Mouse (Mus musculus) neural tube, embryonic 14.5 days (tissue): ENCODE results near the gene Pmf1. TPM values are rescaled to one million over a fixed set of nuclear protein-coding genes. Genes with fewer than 3 reads are reported as not detected.

Experiments used
- ATAC-seq: fragments of 200-750 bp; cut with Nextera tagmentation; 2 replicates; pipeline ENCODE4 v1.8.0; 2017; ENCODE audit warnings: low read depth, mild to moderate bottlenecking, moderate TSS enrichment, moderate library complexity
- H3K27ac ChIP-seq: fragments of 300-500 bp; sonication (generic); 2 replicates; pipeline ENCODE4 v1.5.1; 2014; ENCODE audit warnings: low read depth, mild to moderate bottlenecking, control low read depth, low read length, moderate library complexity, mixed read lengths
- H3K27me3 ChIP-seq: fragments of 300-500 bp; sonication (generic); 2 replicates; pipeline ENCODE4 v1.6.1; 2014; ENCODE audit warnings: low read length; ENCODE audit not compliant: control insufficient read depth, insufficient read depth
- H3K36me3 ChIP-seq: fragments of 300-500 bp; sonication (generic); 2 replicates; pipeline ENCODE4 v1.6.1; 2014; ENCODE audit warnings: low read length, mixed read lengths; ENCODE audit not compliant: control insufficient read depth, insufficient read depth
- H3K4me1 ChIP-seq: fragments of 300-500 bp; sonication (generic); 2 replicates; pipeline ENCODE4 v1.6.1; 2014; ENCODE audit warnings: low read length; ENCODE audit not compliant: control insufficient read depth, insufficient read depth
- H3K4me2 ChIP-seq: fragments of 300-500 bp; sonication (generic); 2 replicates; pipeline ENCODE4 v1.6.1; 2014; ENCODE audit warnings: mild to moderate bottlenecking, low read depth, low read length, control low read depth
- H3K4me3 ChIP-seq: fragments of 300-500 bp; sonication (generic); 2 replicates; pipeline ENCODE4 v1.5.1; 2014; ENCODE audit warnings: low read depth, low read length, control low read depth, mixed read lengths
- H3K9ac ChIP-seq: fragments of 300-500 bp; sonication (generic); replicated peaks from 2 replicates; pipeline ENCODE4 v1.6.1; 2014; ENCODE audit warnings: low read depth, mild to moderate bottlenecking, control low read depth, low read length, mixed read lengths
- H3K9me3 ChIP-seq: fragments of 300-500 bp; sonication (generic); 2 replicates; pipeline ENCODE4 v1.6.1; 2016; ENCODE audit warnings: low read length; ENCODE audit not compliant: control insufficient read depth
- WGBS: fragments of 180-500 bp; shearing (Covaris S2); extraction: QIAGEN DNeasy Blood & Tissue Kit; methylation state at CpG from one replicate; pipeline ENCODE4 v1.1.7; 2014; 5-methylcytosine and 5-hydroxymethylcytosine counted together
- polyA plus RNA-seq: library from polyadenylated mRNA; unstranded; fragments of >200 nt; fragmentation: Nextera tagmentation; extraction: Ambion mirVana; gene quantifications from 2 replicates; pipeline ENCODE4 v1.2.1, GENCODE M21; 2014

Gene Pmf1
- polyA plus RNA-seq, 1 experiment from 2014 or later: 19.3 TPM

DNA sequence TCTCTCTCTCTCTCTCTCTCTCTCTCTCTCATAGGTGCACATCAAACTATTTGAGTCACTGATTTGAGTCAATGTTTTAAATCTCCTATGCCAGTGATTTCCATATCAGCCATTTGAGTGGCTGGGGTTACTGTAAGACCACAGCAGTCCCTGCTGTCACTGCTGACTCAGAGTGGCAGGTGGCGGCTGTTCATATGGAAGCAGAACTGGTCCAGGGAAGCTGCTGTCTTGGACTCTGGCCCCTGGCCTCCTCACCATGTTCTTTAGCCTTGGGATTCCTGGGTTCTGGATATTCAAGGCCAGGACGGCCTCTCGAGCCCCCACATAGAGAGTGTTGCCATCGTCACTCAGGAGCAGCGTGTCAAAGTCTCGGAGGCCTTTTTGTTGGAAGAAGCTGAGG lies 42.6 kb upstream of the Pmf1 start:
- Histone ChIP-seq H3K9me3 (no peaks in the 10 kb centered on the region), H3K4me1 (peaks cover 17% of the 10 kb centered on the region), H3K4me2 (no peak overlapping the region), H3K27ac (no peak overlapping the region), H3K27me3 (no peaks in the 10 kb centered on the region), H3K36me3 (peaks cover 14% of the 10 kb centered on the region; the same call in 1 of the 2 replicates), H3K4me3 (no peak overlapping the region), H3K9ac (no peak overlapping the region)
- WGBS: 69% methylated on average over 6 of the region's 6 CpGs
- no peak for ATAC-seq

DNA sequence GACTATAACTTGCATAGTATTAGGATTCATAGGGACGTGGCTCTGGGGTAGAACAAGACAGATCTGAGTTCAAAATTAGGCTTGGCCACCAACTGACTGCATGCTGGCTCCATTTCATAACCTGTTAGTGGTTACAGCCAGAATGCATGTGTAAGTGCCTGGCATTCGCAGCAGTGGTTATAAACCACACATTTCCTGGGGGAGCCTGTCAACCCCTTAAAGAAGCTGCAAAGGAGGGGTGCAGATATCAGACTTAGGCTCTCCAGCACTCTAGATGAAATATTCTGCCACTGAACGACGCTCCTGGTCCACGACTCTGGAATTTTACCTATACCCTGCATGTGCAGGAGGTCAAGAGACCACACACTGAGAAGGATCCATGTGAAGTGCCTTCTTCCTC lies 42.1 kb upstream of the Pmf1 start:
- Histone ChIP-seq H3K27me3 (no peaks in the 10 kb centered on the region), H3K9ac (no peak overlapping the region), H3K27ac (no peak overlapping the region), H3K4me1 (peaks cover 13% of the 10 kb centered on the region), H3K36me3 (peaks cover 14% of the 10 kb centered on the region; the same call in 1 of the 2 replicates), H3K4me2 (no peak overlapping the region), H3K4me3 (no peak overlapping the region), H3K9me3 (no peaks in the 10 kb centered on the region)
- ATAC-seq: no peak
- WGBS: 73% methylated on average over 5 of the region's 5 CpGs

DNA sequence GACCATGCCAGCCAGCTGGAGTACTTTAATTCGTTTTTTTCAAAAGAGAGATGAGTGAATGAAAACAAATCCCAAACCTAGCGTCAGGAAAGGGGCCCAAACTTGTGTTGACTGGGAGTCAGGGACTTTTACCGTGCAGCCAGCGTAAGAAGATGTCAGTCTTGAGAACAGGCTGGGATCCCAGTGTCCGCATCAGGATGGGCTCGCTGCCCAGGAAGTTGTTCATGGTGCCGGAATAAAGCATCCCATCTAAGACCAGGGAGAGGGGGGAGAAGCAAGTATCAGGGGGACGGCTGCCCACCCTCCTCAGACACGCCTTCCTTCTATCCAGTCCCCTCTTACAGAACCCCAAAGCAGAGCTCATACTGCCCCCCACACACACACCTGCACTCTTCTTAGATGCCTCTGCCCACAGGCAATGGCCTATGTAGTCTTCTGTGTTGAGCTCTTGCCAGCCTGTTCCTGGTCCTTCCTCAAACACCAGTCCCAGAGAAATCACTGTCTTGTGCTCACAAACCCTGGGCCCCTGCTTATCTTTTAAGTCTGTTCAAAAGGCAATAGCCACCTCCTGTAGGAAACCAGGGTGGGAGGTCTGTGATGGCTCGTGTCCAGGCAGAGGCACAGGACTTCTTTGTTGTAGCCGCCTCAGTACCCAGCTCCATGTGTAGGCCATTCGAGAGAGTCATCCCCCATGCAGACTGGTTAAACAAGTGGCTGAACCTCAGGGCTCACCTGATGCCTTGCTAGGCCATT lies 40.4 kb upstream of the Pmf1 start:
- peaks cover 15% of the 10 kb centered on the region for H3K36me3 ChIP-seq
- 74% methylated on average over 12 of the region's 12 CpGs for WGBS
- H3K27ac ChIP-seq: no peak overlapping the region
- H3K4me2 ChIP-seq: no peak overlapping the region
- no peaks in the 10 kb centered on the region for H3K27me3 ChIP-seq
- H3K4me1 ChIP-seq: 0 out of 2 replicates have a peak, but pooled peaks cover 3% of the 10 kb centered on the region
- no peak overlapping the region for H3K4me3 ChIP-seq
- no peaks in the 10 kb centered on the region for H3K9me3 ChIP-seq
- no peak overlapping the region for H3K9ac ChIP-seq
- no peak for ATAC-seq

DNA sequence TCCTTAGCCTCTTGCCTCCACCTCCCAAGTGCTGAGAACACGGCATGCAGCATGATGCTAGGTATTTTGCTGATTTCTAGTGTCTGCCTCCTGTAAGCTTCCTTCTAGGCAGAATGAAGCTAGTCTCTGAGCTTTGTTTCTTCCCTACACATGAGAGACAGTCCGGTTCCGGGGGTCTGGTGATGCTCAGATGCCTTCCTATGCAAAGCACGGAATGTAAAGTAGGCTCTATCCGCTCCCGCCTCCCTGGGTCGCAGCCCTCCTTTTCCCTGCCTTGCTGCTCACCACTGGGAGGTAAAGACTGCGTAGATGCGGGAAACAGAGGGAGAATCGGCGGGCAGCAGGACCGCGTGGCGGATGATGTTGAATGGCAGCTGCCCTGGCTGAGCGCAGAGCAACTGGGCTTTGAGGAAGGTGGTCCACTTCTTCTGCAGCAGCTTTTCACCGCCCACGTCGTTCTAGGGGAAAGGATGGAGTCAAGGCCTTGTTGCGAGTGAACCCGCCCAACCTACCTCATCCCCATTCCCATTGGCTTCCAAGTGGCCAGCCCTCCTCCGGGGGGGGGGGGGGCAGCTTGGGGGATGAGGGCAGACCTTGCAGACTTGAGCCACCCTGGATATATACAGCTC lies 39.4 kb upstream of the Pmf1 start:
- 6% methylated on average over 21 of the region's 21 CpGs for WGBS
- H3K36me3 ChIP-seq: peaks cover 19% of the 10 kb centered on the region
- H3K9ac ChIP-seq: no peak overlapping the region
- ATAC-seq: no peak
- no peaks in the 10 kb centered on the region for H3K27me3 ChIP-seq
- 0 out of 2 replicates have a peak overlapping the region, but pooled peaks have one; percentile 22 for H3K4me2 ChIP-seq
- H3K27ac ChIP-seq: no peak overlapping the region
- H3K4me3 ChIP-seq: no peak overlapping the region
- H3K9me3 ChIP-seq: no peaks in the 10 kb centered on the region
- H3K4me1 ChIP-seq: no peaks in the 10 kb centered on the region

DNA sequence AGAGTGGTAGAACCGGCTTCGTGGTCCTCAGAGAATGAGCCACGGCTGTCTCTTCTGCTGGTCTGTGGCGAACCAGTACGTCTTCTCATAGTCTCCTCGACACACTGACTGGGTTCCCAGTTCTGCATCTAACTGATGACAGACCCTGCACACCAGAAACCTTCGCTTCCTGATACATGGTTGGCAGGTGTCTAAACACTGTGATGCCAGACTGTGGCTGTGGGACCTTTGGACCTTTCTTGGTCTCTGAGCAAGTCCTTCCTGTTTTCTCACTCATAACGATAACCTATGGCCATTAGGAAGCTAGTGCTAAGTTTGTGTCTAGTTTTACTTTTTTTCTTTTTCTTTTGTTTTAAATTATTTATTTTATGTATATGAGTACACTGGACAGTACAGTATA lies 38.3 kb upstream of the Pmf1 start:
- no peak for ATAC-seq
- no peak overlapping the region for H3K27ac ChIP-seq
- WGBS: 91% methylated on average over 8 of the region's 8 CpGs
- no peak overlapping the region for H3K4me2 ChIP-seq
- H3K9me3 ChIP-seq: no peaks in the 10 kb centered on the region
- H3K27me3 ChIP-seq: no peaks in the 10 kb centered on the region
- no peak overlapping the region for H3K9ac ChIP-seq
- no peak overlapping the region for H3K4me3 ChIP-seq
- H3K4me1 ChIP-seq: no peaks in the 10 kb centered on the region
- peaks cover 19% of the 10 kb centered on the region for H3K36me3 ChIP-seq

DNA sequence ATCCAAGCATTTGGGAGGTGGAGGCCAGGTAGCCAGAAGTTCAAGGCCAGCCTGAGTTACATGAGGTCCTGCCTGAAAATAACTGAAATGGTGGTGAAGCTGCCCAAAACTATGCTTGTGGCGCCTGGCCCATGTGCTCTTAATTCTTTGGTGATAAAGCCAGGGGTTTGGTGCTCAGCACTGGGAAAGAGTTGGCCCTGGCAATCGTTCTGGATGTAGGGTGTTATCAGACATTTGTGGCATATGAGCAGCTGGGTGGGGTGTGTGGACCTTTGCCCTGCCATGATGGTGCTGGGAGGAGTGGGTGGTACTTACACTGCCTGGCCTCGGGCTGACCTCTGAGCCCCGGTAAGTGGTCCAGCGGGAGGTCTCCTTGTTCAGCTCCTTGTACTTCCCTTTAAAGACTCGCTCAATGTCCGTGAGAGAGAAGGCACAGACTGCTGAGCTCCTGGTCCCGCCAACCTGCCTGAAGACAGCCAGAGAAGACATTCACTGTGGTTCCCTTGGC lies 37.6 kb upstream of the Pmf1 start:
- WGBS: 59% methylated on average over 8 of the region's 8 CpGs
- H3K36me3 ChIP-seq: peaks cover 19% of the 10 kb centered on the region
- ATAC-seq: no peak

DNA sequence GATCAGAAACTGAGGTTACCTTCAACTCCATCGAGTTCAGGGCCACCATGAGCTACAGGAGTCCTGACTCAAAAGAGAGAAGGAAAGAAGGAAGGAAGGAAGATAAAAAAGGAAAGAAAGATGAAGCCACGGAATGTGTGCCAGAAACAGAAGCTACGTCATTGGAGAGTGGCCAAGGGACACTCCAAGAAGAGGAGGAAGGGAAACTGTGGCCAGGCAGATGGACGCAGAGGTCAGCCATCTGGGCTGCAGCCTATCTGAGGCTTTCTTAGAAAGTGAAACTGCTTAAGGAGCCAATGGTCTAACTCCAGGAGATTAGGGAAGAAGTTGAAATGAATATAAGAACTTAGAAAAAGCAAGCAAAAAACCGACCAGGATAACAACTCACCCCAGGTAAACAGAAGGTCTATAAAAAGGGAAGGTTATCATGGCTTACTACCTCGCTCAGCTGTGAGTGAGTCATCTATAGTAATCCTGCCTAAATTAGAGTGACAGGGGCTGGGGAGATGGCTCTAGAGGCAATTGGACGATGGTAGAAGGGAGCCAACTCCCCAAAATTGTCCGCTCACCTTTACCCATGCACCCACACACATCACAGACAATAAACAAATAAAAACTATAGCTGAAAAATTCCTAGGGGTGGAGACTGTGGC lies 36.5 kb upstream of the Pmf1 start:
- H3K36me3 ChIP-seq: peaks cover 16% of the 10 kb centered on the region
- no peaks in the 10 kb centered on the region for H3K9me3 ChIP-seq
- no peak overlapping the region for H3K9ac ChIP-seq
- H3K4me1 ChIP-seq: no peaks in the 10 kb centered on the region
- H3K4me2 ChIP-seq: no peak overlapping the region
- no peak for ATAC-seq
- H3K27ac ChIP-seq: no peak overlapping the region
- no peaks in the 10 kb centered on the region for H3K27me3 ChIP-seq
- 78% methylated on average over 8 of the region's 8 CpGs for WGBS
- no peak overlapping the region for H3K4me3 ChIP-seq

More for the DNA sequence above, 37.6 kb upstream of the Pmf1 start:
- Histone ChIP-seq H3K9ac (no peak overlapping the region), H3K4me1 (no peaks in the 10 kb centered on the region), H3K27ac (no peak overlapping the region), H3K27me3 (no peaks in the 10 kb centered on the region), H3K4me2 (no peak overlapping the region), H3K9me3 (no peaks in the 10 kb centered on the region), H3K4me3 (no peak overlapping the region)

DNA sequence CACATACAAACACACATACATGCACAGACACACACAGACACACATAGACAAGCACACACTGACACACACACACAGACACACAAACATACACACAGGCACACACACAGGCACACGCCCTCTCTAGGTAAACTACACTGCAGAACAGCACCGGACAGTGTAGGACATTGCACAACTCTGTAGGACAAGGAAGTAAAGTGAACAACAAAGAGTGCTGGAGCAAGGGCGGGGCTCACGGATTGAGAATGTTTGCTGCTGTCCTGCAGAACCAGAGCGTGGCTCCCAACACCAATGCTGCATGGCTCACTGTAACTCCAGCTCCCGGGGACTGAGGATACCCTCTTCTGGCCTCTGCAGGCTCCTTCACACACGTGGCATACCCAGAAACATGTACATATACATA lies 32.8 kb upstream of the Pmf1 start:
- Histone ChIP-seq H3K4me3 (no peak overlapping the region), H3K36me3 (peaks cover 7% of the 10 kb centered on the region; the same call in 1 of the 2 replicates), H3K27ac (no peak overlapping the region), H3K9ac (no peak overlapping the region), H3K4me2 (no peak overlapping the region), H3K9me3 (no peaks in the 10 kb centered on the region), H3K4me1 (no peaks in the 10 kb centered on the region), H3K27me3 (no peaks in the 10 kb centered on the region)
- 74% methylated on average over 7 of the region's 7 CpGs for WGBS
- ATAC-seq: no peak

DNA sequence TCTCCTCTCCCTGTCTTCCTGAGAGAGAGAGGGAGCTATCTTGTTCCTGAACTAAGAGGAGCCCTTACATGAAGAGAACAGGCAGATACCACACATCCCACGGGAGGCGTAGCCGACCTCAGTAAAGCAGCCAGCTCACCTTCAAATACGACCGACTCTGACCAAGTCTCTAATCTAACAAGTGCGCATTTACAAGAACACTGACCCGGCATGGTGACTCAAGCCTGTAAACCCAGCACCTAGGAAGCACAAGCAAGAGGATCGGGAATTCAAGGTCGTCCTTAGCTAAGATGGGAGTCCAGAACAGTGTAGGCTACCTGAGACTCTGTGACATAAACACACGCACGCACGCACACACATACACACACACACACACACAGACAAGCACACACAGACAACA lies 32.4 kb upstream of the Pmf1 start:
- peaks cover 11% of the 10 kb centered on the region for H3K36me3 ChIP-seq
- no peak overlapping the region for H3K9ac ChIP-seq
- no peak for ATAC-seq
- 78% methylated on average over 12 of the region's 12 CpGs for WGBS
- H3K9me3 ChIP-seq: no peaks in the 10 kb centered on the region
- H3K4me2 ChIP-seq: no peak overlapping the region
- H3K27ac ChIP-seq: no peak overlapping the region
- no peaks in the 10 kb centered on the region for H3K4me1 ChIP-seq
- no peak overlapping the region for H3K4me3 ChIP-seq
- no peaks in the 10 kb centered on the region for H3K27me3 ChIP-seq
